Mouse (Mus musculus) cortical plate, adult 2 months (tissue): Measurements from ENCODE around the gene Rln1.

ENCODE experiments used
- CTCF ChIP-seq: fragments of 200-500 bp; IDR thresholded peaks from 2 replicates; pipeline ENCODE4 v1.5.1; 2011; ENCODE audit warnings: mild to moderate bottlenecking, control low read depth, low read length; ENCODE audit not compliant: insufficient read depth; ENCODE audit errors: extremely low read depth
- POLR2A ChIP-seq: fragments of 200-500 bp; IDR thresholded peaks from 2 replicates; pipeline ENCODE4 v1.6.1; 2011; ENCODE audit warnings: mild to moderate bottlenecking, low read length, control low read depth; ENCODE audit not compliant: insufficient read depth; ENCODE audit errors: extremely low read depth

DNA sequence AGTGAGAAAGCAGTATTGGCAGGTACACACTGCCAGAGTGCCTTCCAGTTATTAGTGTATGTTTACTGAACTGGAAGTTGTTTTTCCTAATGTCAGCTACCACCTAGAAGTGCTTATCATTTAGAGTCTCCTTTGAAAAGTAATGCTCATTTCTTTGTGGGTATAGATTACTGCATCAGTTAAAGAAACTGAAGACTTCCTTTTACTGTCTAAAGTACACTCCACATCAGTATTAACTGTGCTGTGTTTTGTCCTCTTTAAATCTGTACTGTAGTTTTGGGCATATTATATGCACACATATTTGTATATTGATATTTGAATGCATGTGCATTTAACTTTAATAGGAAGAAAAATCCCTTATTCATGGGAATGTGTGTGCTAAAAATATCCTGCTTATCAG lies 38.3 kb downstream of the Rln1 start:
- TF ChIP-seq CTCF = no peak
- no peak for TF ChIP-seq POLR2A
